9 mouse cellular contexts compared by ENCODE assay signal in the genomic region with DNA sequence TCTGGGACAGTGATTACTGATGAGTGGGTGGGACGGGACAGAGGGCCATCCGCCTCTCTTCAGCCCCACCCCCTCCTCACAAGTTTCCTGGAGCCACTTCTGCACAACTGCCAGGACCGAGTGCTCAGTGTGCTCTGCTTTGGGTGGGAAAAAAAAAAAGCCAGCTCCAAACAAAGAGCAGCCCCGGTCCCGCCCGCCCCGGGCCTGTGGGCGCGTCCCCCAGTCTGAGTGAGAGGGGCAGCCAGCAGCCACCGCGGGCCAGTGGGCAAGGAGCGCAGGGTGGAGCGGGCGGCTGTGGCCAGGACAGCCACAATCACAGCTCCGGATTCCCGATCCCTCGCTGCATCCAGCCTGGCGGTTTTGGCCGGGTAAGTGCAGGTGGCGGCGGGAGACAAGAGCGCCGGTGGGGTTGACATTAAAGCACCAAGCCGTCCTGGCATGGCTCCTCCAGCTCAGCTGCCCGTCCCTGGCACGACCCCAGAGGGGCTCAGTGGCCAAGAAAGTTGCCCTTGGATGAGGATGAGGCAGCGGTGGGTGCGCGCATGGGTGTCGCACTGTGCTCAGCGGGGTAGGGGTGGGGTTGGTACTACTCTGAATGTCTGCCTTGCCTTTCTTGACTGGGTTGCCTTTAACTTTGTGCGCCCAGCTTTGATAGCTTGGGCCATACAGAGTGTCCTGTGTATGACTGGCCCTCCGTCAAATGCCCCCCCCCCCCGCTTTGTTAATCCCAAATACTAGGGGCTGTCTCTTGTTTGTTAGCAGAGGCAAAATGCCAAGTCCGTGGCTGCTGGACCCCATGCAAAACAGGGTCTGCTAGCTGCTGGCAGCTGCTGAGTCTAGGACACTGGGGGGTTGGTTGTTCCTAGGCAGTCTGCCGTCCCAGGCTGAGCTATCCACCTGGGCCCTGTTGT. TPM values are rescaled to one million over a fixed set of nuclear protein-coding genes. Genes with fewer than 3 reads are reported as not detected.
DNase-seq lines count a peak whose midpoint lies in the region; ATAC-seq lines count a peak whose summit lies in the region.
"Had no signal": no experiment of that assay in that cellular context is flagged by ENCODE, and none has a peak within 500 bp of the region (broad histone marks: within the 10 kb centered on the region; RNA-seq: fewer than 3 reads in every experiment).

A gene (plus strand): TSS at position 79 of the 911 bp plus-strand sequence.

- under 1% methylated on average over 36 of the region's 36 CpGs for WGBS in embryonic facial prominence, embryonic 13.5 days
- WGBS in heart, embryonic 14.5 days: 3% methylated on average over 35 of the region's 36 CpGs
- 1% methylated on average over 36 of the region's 36 CpGs for WGBS in midbrain, embryonic 12.5 days

- no peaks in the 10 kb centered on the region for H3K36me3 ChIP-seq in megakaryocyte, embryonic 14.5 days (replicated peaks; ENCODE audit: low read length)
- 0 out of 2 replicates have a peak, but pooled peaks cover 6% of the 10 kb centered on the region for H3K36me3 ChIP-seq in embryonic facial prominence, embryonic 13.5 days
- H3K36me3 ChIP-seq in heart, embryonic 14.5 days (ENCODE audit: control insufficient read depth, insufficient read depth, low read length): no peaks in the 10 kb centered on the region
- H3K36me3 ChIP-seq in midbrain, embryonic 12.5 days: no peaks in the 10 kb centered on the region

- no peak for ATAC-seq in megakaryocyte, adult 5-6 weeks (ENCODE audit: poor library complexity, severe bottlenecking)
- ATAC-seq in embryonic facial prominence, embryonic 13.5 days (ENCODE audit: insufficient number of reproducible peaks, insufficient read depth, low FRiP score, low TSS enrichment, low read depth): peak; percentile 75
- 0 out of 2 replicates have a peak, but pooled peaks have one; percentile 58 for ATAC-seq in heart, embryonic 14.5 days (ENCODE audit: insufficient number of reproducible peaks, insufficient read depth, low FRiP score, low read depth)
- ATAC-seq in midbrain, embryonic 12.5 days (ENCODE audit: low FRiP score, low read depth): peak; percentile 88

- H3K27me3 ChIP-seq in megakaryocyte, embryonic 14.5 days (replicated peaks): peaks cover 85% of the 10 kb centered on the region
- no peaks in the 10 kb centered on the region for H3K27me3 ChIP-seq in embryonic facial prominence, embryonic 13.5 days
- H3K27me3 ChIP-seq in heart, embryonic 14.5 days (ENCODE audit: control insufficient read depth, insufficient read depth, low read length): peaks cover 10% of the 10 kb centered on the region; the same call in 1 of the 2 replicates
- peaks cover 5% of the 10 kb centered on the region; the same call in 1 of the 2 replicates for H3K27me3 ChIP-seq in midbrain, embryonic 12.5 days

- H3K9ac ChIP-seq in embryonic facial prominence, embryonic 13.5 days: peak within 1 kb of the TSS; percentile 89
- peak within 1 kb of the TSS; percentile 66 for H3K9ac ChIP-seq in heart, embryonic 14.5 days (ENCODE audit: low read length)
- H3K9ac ChIP-seq in midbrain, embryonic 12.5 days (replicated peaks): peak within 1 kb of the TSS; percentile 73

- H3K4me3 ChIP-seq in megakaryocyte, embryonic 14.5 days (replicated peaks): peak within 1 kb of the TSS; percentile 31
- H3K4me3 ChIP-seq in embryonic facial prominence, embryonic 13.5 days: peak within 1 kb of the TSS; percentile 62
- peak within 1 kb of the TSS; percentile 43 to 44 for H3K4me3 ChIP-seq in heart, embryonic 14.5 days (ENCODE audit: control insufficient read depth in 1 of 2, insufficient read depth in 1 of 2, low read depth in 1 of 2, low read length in 2 of 2)
- peak within 1 kb of the TSS; percentile 53 for H3K4me3 ChIP-seq in midbrain, embryonic 12.5 days
- H3K4me3 ChIP-seq: myocyte had no signal

- DNase-seq in left cerebral cortex, postnatal 25 days (ENCODE audit: low spot score in 2 of 2): peak; percentile 31 to 42
- no peak for DNase-seq in thymus, adult 18-20 months
- no peak for DNase-seq in thymus, postnatal 14 days

- H3K27ac ChIP-seq in embryonic facial prominence, embryonic 13.5 days: peak within 1 kb of the TSS; percentile 89
- no peak within 1 kb of the TSS for H3K27ac ChIP-seq in heart, embryonic 14.5 days (replicated peaks in 1 of 2; ENCODE audit: control insufficient read depth in 1 of 2, insufficient read depth in 1 of 2, low read depth in 2 of 2, low read length in 2 of 2)
- peak within 1 kb of the TSS; percentile 78 for H3K27ac ChIP-seq in midbrain, embryonic 12.5 days (replicated peaks)

- H3K4me2 ChIP-seq in embryonic facial prominence, embryonic 13.5 days: peak within 1 kb of the TSS; percentile 81
- H3K4me2 ChIP-seq in heart, embryonic 14.5 days (ENCODE audit: low read length): peak within 1 kb of the TSS; percentile 79
- peak within 1 kb of the TSS; percentile 79 for H3K4me2 ChIP-seq in midbrain, embryonic 12.5 days (replicated peaks)

- peaks cover 17% of the 10 kb centered on the region for H3K4me1 ChIP-seq in megakaryocyte, embryonic 14.5 days
- H3K4me1 ChIP-seq in embryonic facial prominence, embryonic 13.5 days: peaks cover 36% of the 10 kb centered on the region
- H3K4me1 ChIP-seq in heart, embryonic 14.5 days (ENCODE audit: control insufficient read depth in 2 of 2, insufficient read depth in 2 of 2, low read length in 2 of 2): peaks cover 7 to 13% of the 10 kb centered on the region in 2 experiments
- H3K4me1 ChIP-seq in midbrain, embryonic 12.5 days: peaks cover 38% of the 10 kb centered on the region

- H3K9me3 ChIP-seq in megakaryocyte, embryonic 14.5 days: peaks cover 17% of the 10 kb centered on the region
- H3K9me3 ChIP-seq in embryonic facial prominence, embryonic 13.5 days: no peaks in the 10 kb centered on the region
- no peaks in the 10 kb centered on the region for H3K9me3 ChIP-seq in heart, embryonic 14.5 days (ENCODE audit: control insufficient read depth, low read length)
- H3K9me3 ChIP-seq in midbrain, embryonic 12.5 days: no peaks in the 10 kb centered on the region

- intact Hi-C loops in left cerebral cortex, postnatal 25 days (cut with DNase I): no loop called here

RNA-seq across cellular contexts. Expression of the gene that starts here (rescaled TPM):
- polyA plus RNA-seq in megakaryocyte, embryonic 14.5 days (2012; ENCODE audit: insufficient read depth, low replicate concordance): not detected in 2 replicates
- total RNA-seq in megakaryocyte, adult 5-6 weeks (2015): not detected in 2 replicates
- not detected in 2 replicates for total RNA-seq in megakaryocyte, adult 5-6 weeks (2017)
- polyA plus RNA-seq in embryonic facial prominence, embryonic 13.5 days (2015; fragmentation: Nextera tagmentation; extraction: Ambion mirVana): 30.3 and 35.0 TPM in 2 replicates
- 1.7 and 2.5 TPM in 2 replicates for polyA plus RNA-seq in heart, embryonic 14.5 days (2014; fragmentation: Nextera tagmentation; extraction: Ambion mirVana)
- 1 to 10 TPM; 8.9 to 9.0 TPM for total RNA-seq in left cerebral cortex, postnatal 25 days (2021)
- 14.5 and 17.1 TPM in 2 replicates for polyA plus RNA-seq in midbrain, embryonic 12.5 days (2016; fragmentation: Nextera tagmentation; extraction: Ambion mirVana)

Comparison
In these comparisons a context has a peak if more than half of its experiments do, and no peak if none do; other contexts are left out.
1. RNA of the gene that starts here (total RNA-seq): 8.9 to 9.0 TPM in left cerebral cortex, postnatal 25 days; not detected in megakaryocyte, adult 5-6 weeks; every median in the first group is over 4 times any median in the second.
2. H3K27ac ChIP-seq: peak in embryonic facial prominence, embryonic 13.5 days (single experiment) and midbrain, embryonic 12.5 days (single experiment); none in heart, embryonic 14.5 days (0 of 2).
3. DNase-seq: peak in left cerebral cortex, postnatal 25 days (2 of 2); none in thymus, adult 18-20 months (0 of 2) and thymus, postnatal 14 days (single experiment).
4. Peak in every context shown above with its lines, with median percentiles within 50 percentile points of each other: H3K4me3 ChIP-seq, H3K4me2 ChIP-seq and H3K9ac ChIP-seq.